Mouse (Mus musculus) CD8-positive naive resting alpha-beta T cell, adult 2 months (primary cell): Measurements from ENCODE around the gene Arsa.
"Not testable (repeated sequence)": the region's sequence is repeated elsewhere in the genome, so short reads cannot be mapped to it uniquely, and the experiment has no call there.

ENCODE experiments used
- DNase-seq, 2 experiments: peaks; one replicate each; pipeline ENCODE4 v3.0.0; 2022; ENCODE audit warnings: low read depth in 2 of 2, low spot score in 2 of 2

Arsa gene

DNA sequence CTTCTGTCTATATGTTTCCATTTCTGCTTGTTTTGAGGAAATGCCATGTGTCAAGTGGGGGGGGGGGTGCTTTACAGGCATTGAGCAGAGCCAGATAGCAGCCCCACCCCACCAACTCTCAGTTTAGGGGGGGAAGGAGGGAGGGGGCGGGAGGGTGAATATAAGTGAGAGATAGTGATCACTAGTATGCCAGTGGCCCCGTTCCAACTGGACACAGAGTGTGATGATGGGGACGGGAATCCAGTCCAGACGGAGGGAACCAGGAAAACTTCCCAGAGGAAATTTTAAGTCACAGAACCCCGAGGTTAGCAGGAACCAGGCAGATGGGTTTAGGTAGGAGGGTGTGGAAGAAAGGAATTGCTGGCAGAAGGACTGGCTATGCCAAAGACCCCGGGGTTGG, 21.6 kb downstream of the Arsa start:
- DNase-seq, result no peak

DNA sequence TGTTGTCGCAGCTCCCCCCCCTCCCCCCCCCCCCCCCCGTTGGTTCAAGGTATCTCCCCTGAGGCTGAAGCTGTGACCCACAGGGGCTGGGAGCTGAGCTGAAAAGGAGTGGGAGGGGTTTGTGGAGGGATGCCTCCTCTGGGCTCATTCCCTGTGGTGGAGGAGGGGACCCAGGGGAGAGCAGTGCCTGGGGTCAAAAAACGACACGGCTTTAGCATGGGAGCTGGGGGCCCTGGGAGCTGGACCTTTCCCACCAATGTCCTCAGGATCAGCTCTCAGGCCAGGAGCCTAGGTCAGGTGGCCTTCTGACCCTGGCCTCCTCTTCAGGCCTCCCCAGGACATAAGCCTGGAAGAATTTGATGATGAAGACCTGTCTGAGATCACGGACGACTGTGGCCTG, 22.4 kb downstream of the Arsa start:
- DNase-seq, result no peak

DNA sequence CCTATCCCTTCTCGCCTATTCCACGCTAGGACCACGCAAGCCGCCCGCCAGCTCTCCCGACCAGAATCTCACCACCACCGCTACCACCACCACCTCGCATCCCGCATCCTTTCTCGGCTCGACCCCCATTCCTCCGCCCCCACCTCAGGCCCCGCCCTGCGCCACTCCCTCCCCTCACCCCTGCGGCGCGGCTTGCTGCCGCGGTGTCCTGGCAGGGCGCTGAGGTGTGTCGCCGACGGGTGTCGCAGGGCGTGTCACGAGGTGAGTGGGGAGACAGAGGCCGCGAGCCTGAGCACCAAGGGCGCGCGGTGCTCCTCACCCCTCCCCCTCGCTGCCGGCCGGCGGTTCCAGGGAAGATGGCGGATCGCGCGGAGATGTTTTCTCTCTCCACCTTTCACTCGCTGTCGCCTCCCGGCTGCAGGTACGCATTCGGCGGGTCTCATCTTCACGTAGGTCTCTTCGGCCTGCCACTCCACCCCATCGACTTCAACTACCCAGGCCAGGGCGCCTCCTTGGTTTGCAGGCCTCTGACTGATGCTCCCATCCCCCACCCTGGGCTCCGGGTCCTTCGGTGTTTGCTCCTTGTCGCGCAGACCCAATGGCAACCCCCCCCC, 23.3 kb downstream of the Arsa start, which contains the start of gene Mapk8ip2:
Mapk8ip2 (plus strand) TSS at position 49 of the 614 bp plus-strand sequence.
- DNase-seq, result no peak

DNA sequence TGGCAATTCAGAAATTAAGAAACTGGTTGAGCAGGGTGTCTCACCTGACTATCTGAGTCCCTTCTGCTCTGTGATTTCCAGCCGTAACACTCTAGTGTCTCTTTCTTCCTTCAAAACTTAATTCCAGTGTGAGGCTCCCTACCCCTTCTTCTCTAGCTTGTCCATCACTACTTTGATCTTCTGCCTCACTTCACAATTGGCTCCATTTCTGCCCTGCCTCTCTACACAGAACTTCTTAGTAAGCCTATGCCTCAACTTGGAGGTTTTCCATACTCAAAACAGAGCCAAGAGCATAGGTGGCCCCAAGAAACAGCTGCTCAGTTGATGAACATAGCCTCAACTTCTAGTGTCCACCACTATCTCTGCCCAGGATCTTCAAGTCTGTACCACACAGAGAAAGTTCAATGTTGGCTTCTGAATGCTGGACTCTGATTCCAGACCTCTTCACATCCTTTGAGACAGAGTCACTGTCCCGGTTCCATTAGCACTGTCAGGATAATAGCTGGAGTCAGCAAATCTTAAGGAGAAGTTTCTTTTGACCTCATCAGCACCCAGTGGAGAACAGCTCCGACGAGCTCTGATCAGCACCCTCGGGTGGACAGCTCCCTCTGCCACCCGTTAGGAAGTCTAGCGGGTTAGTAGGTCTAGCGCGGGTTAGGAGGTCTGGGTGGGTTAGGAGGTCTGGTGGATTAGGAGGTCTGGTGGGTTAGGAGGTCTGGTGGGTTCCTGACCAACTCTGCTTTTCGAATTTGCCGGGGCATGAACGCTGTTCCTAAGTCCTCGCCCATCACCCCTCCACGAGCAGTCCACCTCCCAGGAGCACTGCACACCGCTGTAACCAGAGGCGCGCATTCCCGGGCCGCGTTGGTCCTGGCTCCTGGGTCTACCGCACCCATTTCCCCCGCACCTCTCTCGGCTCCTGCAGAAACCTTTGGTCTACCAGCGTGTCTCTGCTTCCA, 24.0 kb downstream of the Arsa start:
- peak in 1 of 2 experiments; percentile 36 for DNase-seq

DNA sequence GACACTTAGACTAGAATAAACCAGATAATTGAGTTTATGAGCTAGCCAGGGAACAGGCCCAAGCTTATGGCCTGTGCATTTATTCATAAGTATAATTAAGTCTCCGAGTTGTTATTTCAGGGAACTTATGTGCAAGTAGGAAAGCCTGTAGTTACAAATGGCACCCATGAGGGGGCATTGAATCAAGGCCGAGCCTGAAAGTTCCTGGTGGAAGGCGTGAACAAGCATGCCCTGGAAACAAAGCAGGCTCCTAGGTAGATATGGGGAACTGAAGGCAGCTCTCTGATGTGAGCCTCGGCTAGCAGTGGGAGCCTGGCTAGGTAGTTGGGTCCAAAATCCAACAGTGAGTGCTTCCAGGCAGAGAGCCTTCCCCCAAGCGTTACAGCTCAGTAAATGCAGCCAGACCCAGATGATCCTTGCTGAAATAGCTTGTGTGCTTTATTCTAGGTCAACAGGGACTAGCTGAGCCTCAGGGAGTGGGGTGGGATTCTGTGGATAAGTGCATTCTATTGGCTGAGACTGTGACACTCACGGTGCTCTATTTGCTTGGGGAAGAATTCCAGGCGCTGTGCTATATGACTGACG, 34.6 kb downstream of the Arsa start:
- no peak for DNase-seq

DNA sequence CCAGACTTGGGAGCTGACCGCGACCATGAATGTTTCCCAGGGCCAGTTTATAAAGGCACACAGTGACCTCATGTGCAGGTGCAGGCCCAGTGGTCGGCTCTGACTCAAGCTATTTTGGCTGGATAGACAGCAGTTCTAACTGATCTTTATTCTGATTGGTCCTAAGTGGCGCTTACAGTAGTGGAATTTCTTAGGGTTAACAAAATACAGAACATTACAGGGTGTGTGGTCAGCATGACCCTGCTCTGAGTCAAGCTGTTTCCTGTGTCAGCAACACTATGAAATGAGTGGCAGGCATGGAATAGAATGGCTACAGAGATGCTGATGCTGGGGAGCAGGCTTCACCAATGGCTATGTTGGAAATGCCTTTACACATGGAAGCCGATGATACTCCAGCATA, 41.3 kb downstream of the Arsa start:
- DNase-seq, result no peak

DNA sequence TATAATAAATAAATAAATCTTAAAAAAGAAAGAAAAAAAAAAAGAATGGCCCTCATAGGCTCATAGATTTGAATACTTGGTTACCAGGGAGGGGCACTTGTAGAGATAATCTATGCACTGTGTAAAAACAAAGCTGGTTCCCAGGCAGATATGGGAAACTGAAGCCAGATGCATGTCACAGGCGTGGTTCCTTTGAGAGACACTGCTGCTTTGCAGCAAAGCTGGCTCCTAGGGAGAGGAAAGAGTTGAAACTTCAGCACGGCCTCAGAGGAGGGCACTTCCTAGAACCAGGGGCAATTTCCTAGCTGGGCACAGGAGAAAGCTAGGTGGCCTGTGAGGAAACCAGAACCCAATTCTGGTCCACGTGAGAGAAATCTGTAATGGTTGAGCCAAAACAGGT, 43.1 kb downstream of the Arsa start:
- DNase-seq, result no peak

DNA sequence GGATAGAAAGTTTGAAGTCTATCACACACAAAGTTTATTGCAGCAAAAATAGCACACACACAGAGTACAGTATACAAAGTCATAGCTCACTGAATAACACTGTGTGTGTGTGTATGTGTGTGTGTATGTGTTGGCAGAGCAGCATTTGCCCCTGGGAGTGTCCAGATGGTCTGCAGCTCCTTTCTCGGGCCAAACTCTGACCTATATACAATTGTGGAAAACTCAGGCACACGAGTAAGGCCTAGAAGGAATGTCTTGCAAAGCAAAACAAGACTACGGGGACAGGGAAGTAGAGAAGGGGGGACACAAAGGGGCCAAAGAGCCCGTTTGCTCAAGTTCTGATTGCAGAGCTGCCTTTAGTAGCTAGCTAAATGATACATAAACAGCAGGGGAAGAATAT, 44.3 kb downstream of the Arsa start:
- no peak for DNase-seq

DNA sequence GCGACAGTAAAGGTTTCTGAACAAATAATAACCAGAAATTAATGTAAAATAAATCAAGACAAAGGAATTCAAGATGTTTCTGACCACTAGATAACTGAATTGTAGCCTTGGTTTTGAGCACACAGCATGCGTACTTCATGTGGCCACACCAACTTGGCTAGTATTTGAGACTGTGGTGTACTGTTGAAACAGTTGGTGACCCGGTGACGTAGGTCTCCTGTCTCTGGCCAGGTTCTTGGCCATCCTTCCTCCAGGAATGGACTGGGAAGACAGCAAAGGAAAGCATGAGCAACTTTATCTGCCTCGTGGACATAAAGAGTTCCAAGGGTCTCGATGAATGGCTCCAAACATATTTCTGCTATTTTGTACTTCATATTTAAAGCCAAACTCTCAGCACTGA, 45.4 kb downstream of the Arsa start:
- no peak for DNase-seq

DNA sequence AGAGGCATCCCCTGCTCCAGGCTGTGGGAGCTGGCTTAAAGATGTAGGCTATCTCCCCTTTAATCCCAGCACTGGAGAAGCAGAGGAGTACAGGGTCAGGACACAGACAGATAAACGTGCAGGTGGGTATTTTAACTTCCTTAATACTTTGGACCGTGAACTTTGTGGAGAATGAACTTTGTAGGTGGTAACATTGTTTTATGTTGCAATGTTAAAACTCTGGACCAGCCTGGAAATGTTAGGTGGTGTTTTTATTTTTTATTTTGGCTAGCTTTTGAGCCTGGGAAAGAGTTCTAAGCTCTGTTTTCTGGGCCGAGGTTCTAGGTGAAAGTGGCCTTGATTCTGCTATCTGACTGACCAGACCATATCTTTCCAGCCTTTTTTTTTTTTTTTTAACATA, 46.0 kb downstream of the Arsa start:
- no peak for DNase-seq

DNA sequence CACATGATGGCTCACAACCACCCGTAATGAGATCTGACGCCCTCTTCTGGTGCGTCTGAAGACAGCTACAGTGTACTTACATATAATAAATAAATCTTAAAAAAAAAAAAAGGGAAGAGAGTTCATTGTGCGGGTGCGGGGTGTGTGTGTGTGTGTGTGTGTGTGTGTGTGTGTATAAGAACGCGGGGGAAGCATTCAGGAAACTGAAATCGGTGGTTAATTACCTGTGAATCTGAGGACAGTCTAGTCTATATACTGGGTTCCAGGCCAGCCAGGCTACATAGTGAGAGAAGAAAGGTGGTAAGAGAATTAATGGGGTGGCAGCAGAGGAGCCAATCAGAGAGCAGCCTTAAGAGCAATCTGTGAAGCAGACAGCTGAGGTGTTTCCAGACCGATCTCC, 46.5 kb downstream of the Arsa start:
- DNase-seq, result not testable (repeated sequence)

DNA sequence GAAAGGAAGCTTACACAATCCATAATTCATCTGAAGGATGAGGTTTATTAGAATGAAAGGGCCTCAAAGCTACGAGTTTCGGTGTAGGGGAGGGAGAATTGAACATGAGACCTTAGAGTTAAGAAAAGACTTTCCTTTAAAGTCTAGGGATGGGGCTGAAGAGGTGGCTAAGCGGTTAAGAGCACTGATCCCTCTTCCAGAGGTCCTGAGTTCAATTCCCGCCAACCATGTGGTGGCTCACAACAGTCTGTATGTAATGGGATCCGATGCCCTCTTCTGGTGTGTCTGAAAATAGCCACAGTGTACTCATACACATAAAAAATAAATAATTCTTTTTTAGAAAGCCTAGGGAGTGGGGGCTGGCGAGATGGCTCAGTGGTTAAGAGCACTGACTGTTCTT, 46.9 kb downstream of the Arsa start:
- DNase-seq, result no peak

DNA sequence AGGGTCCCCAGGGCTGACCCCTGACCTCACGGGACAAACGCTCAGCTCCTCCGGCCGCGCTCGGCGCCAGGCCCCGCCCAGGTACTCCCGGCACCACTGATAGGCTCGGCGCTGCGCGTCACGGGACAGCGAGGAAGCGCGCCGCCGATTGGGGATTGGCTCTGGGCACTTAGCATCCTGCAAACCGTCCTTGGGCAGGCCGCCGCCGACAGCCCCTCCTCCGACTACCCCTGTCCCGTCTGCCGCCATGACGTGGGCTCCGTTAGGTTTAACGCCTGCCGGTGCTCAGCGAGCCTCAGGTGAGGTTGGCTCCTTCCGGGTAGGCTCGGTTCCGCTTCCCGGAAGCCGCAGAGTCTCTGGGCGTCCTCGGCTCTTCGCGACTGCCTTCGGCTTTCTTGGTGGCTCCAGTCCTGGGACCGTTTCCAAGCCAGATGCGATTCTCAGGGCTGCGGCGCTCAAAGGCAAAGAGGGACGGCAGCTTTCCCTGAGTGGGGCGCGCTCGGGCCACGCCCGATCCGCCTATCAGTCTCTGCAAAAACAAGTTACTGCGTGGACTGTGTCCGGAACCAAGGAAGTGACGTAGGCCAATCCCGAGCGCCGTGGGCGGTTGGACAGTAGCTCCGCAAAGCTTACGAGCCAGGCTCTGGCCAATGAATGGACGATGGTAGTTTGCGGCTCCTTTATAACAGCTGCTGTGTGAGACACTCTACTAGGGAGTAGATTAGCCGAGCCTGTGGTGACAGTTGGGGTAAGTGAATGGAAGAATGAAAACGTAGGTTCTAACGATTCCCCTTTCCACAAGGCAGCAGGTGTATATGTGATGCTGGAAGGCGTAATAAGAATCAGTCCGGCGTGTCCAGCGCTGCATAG, 47.6 kb downstream of the Arsa start, which contains the start of the genes C730034F03Rik, Gm44502 and Chkb:
C730034F03Rik (plus strand) TSS at position 238 of the 870 bp plus-strand sequence.
Gm44502 (minus strand) TSS at position 345 of the 870 bp plus-strand sequence.
Chkb (minus strand) TSS at position 557 of the 870 bp plus-strand sequence.
- peak; percentile 85 to 88 for DNase-seq

DNA sequence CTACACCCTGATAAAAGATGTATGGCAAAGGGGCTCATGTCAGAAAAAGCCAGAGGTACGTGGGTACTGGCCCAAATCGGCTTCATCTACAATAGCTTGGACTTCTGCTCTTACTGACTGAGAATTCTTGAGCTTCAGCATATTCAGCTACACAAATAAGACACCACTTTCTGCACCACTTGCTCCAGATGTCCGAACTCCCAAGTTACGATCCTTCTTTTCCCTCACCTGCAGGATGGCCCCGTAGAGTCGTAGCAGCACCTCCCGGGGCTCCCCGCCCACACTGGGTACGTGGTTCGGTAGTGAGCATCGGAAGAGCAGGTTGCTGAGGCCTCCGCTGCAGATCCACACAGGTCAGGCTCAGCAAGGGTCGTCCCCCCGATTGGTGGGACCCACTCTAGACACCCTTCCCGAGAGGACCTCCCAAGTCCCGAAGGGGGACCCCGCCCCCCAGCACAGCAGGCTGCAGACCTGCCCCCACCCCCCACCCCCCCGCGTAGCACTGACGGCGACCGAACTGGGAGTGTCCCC, 48.3 kb downstream of the Arsa start:
- peak in 1 of 2 experiments; percentile 9 for DNase-seq

DNA sequence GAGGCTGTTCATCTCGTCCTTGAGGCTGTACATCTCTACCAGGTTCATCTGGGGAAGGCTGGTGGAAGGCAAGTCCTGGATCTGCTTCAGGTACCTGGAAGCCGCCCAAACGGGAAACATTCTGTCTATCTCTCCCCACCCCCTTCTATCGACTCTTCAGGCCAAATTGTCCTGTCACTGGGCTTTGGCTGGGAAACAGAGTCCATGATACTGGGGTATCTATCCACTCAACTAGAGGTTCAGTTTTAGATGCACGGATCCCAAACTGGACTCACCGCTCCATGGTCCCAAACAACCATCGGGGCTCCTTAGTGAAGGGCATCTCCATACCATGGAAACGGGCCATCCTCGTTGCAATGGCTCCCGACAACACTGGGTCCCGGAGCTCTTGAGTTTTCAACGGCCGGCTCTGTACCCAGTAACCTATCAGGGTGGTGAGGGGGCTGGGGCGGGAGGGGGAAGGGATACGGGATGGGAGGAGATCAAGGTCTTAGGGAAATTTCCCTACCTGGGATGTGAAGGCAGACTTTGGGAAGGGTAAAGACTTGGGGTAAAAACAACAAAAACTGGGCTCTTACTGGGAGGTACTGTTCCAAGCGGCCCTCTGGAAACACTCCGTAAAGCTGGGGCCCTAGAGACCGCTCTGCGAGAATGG, 49.0 kb downstream of the Arsa start:
- no peak for DNase-seq

DNA sequence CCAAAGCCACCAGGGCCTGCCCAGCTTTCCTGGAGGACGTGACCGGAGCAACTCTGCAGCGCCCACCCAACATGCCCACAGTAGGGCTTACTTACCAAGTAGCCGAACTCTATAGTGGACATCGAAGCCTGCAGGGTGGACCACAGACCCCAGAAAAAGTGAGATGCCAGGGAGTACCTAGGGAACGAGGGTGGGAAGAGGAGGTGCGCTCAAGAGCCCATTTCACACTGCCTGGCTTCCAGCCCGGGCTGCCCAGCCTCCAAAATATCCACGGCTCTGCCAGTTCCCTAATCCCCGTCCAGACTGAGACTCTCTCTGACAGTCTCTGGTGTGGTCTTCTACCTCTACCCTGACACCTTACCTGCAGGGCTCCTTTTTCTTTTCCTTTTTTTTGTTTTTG, 50.5 kb downstream of the Arsa start:
- no peak for DNase-seq

DNA sequence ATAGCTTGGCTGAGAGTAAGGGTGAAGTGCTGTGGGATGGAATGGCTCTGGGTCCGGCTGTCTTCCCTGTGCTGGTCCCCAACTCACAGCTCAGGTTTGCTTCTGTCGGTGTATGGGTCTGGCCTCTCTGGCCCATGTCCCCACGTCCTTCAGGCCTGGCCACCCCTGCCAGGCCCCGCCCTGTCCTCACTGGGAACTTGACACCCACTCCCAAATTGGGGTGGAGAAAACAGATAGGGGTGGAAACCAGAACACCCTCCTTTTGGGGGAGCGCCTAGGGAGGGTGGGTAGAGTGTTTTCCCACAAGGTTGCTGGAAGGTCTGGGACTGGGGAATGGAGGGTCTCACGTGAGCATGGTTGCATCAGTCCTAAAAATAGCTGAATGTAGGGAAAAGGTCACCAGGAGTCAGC, 51.5 kb downstream of the Arsa start, which contains the start of gene Cpt1b:
Cpt1b (minus strand) TSS at position 153 of the 411 bp plus-strand sequence.
- no peak for DNase-seq

DNA sequence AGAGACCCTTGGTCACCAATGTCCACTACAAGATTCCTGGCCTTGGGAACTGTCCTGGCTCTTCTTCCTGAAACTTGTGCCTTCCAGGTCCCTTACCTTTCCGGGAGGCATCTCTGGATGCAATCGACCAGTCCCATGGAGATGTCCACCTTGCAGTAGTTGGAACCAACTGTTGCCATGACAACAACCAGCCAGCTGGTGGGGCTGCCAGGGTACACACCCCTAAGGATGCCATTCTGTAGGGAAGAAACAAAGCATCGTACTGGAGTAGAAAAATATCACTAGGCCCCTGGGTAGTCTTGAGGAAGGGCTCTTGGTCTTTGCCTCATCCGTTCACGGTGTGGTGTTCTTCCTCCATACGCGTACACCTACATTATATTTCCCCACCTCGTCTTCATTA, 52.6 kb downstream of the Arsa start:
- DNase-seq, result no peak
